13 mouse cellular contexts compared by ENCODE assay signal in the genomic region with DNA sequence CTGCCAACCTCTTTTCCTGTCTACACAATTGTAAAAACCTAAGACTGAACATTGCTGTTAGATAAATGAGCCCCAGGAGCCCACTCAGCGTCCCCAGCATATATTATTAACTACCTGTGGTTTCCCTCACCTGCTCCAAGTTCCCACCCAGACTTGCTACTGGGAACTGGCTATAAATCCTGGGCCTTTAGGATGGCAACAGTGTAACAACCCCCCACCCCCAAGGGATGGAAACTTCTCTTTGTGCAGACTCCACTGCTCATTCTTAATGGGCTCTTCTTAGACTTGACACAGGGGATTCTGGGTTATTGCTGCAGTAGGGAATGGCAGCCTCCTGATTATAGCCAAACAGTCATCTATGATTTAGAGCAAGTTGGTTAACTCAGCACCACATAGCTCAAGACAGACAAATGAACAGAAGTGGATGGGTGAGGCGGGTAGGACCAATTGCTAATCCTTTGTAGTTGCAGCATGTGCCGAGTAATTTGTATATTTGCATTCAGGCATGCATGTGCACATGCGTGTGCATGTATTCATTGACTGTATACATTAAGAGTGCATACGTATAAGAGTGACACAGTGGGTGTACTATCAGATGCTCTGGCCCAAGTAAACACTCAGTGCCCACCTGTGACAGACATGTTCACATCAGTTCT. TPM values are rescaled to one million over a fixed set of nuclear protein-coding genes. Genes with fewer than 3 reads are reported as not detected.
DNase-seq lines count a peak whose midpoint lies in the region; ATAC-seq and TF ChIP-seq lines count a peak whose summit lies in the region.
"Had no signal": no experiment of that assay in that cellular context is flagged by ENCODE, and none has a peak within 500 bp of the region (broad histone marks: within the 10 kb centered on the region; RNA-seq: fewer than 3 reads in every experiment).

No protein-coding gene starts in this region.

- H3K4me2 ChIP-seq in neural tube, embryonic 11.5 days (ENCODE audit: low read depth), result no peak overlapping the region
- no peak overlapping the region for H3K4me2 ChIP-seq in forebrain, postnatal 0 days (ENCODE audit: low read depth)
- H3K4me2 ChIP-seq in midbrain, embryonic 12.5 days (replicated peaks), result no peak overlapping the region
- no peak overlapping the region for H3K4me2 ChIP-seq in neural tube, embryonic 15.5 days
- H3K4me2 ChIP-seq in kidney, embryonic 16.5 days (replicated peaks; ENCODE audit: low read depth, low read length), result no peak overlapping the region

- no peaks in the 10 kb centered on the region for H3K9me3 ChIP-seq in neural tube, embryonic 11.5 days (ENCODE audit: control insufficient read depth, low read length)
- H3K9me3 ChIP-seq in forebrain, postnatal 0 days (ENCODE audit: low read length), result no peaks in the 10 kb centered on the region
- no peaks in the 10 kb centered on the region for H3K9me3 ChIP-seq in midbrain, embryonic 12.5 days
- H3K9me3 ChIP-seq in neural tube, embryonic 15.5 days (replicated peaks), result no peaks in the 10 kb centered on the region
- no peaks in the 10 kb centered on the region for H3K9me3 ChIP-seq in kidney, embryonic 16.5 days (ENCODE audit: low read length)

- peaks cover 44% of the 10 kb centered on the region for H3K4me1 ChIP-seq in neural tube, embryonic 11.5 days (ENCODE audit: control insufficient read depth, insufficient read depth, low read length)
- 0 out of 2 replicates have a peak, but pooled peaks cover 4% of the 10 kb centered on the region for H3K4me1 ChIP-seq in forebrain, postnatal 0 days (ENCODE audit: insufficient read depth)
- peaks cover 44% of the 10 kb centered on the region for H3K4me1 ChIP-seq in midbrain, embryonic 12.5 days
- peaks cover 49% of the 10 kb centered on the region for H3K4me1 ChIP-seq in neural tube, embryonic 15.5 days
- H3K4me1 ChIP-seq in kidney, embryonic 16.5 days (ENCODE audit: insufficient read depth, low read length), result peaks cover 27% of the 10 kb centered on the region

- no peak for ATAC-seq in neural tube, embryonic 11.5 days (ENCODE audit: insufficient read depth, low FRiP score, low TSS enrichment)
- no peak for ATAC-seq in forebrain, postnatal 0 days
- ATAC-seq in midbrain, embryonic 12.5 days (ENCODE audit: low FRiP score, low read depth), result no peak
- peak; percentile 6; the same call in 1 of the 2 replicates for ATAC-seq in neural tube, embryonic 15.5 days (ENCODE audit: low FRiP score)
- ATAC-seq in kidney, embryonic 16.5 days (ENCODE audit: low FRiP score, low TSS enrichment), result no peak

- no peak for DNase-seq in neural tube, embryonic 11.5 days (ENCODE audit: low spot score)
- DNase-seq in neural tube, embryonic 10.5 days (ENCODE audit: extremely low spot score, low spot score), result no peak
- DNase-seq in forebrain, postnatal 0 days, result no peak
- DNase-seq in gastrocnemius, adult 18-20 months (ENCODE audit: low spot score), result no peak
- DNase-seq in frontal cortex, postnatal 10 days (ENCODE audit: low spot score in 2 of 2), result no peak
- DNase-seq: adrenal gland, postnatal 10 days; kidney, adult 9 months; liver; lung, adult 18-20 months had no signal

- H3K4me3 ChIP-seq in neural tube, embryonic 11.5 days (ENCODE audit: low read depth, low read length), result no peak overlapping the region
- no peak overlapping the region for H3K4me3 ChIP-seq in forebrain, postnatal 0 days (ENCODE audit: low read depth, low read length)
- H3K4me3 ChIP-seq in midbrain, embryonic 12.5 days, result no peak overlapping the region
- no peak overlapping the region for H3K4me3 ChIP-seq in neural tube, embryonic 15.5 days (replicated peaks)
- H3K4me3 ChIP-seq in kidney, embryonic 16.5 days (ENCODE audit: low read length), result no peak overlapping the region
- H3K4me3 ChIP-seq: erythroblast, embryonic 14.5 days had no signal

- no peaks in the 10 kb centered on the region for H3K27me3 ChIP-seq in neural tube, embryonic 11.5 days (ENCODE audit: control insufficient read depth, insufficient read depth, low read length)
- H3K27me3 ChIP-seq in forebrain, postnatal 0 days (ENCODE audit: insufficient read depth, low read length), result no peaks in the 10 kb centered on the region
- H3K27me3 ChIP-seq in midbrain, embryonic 12.5 days, result no peaks in the 10 kb centered on the region
- no peaks in the 10 kb centered on the region for H3K27me3 ChIP-seq in neural tube, embryonic 15.5 days (replicated peaks)
- no peaks in the 10 kb centered on the region for H3K27me3 ChIP-seq in kidney, embryonic 16.5 days (ENCODE audit: insufficient read depth, low read length)

- WGBS in neural tube, embryonic 11.5 days, result 73% methylated on average over 5 of the region's 5 CpGs
- 63% methylated on average over 5 of the region's 5 CpGs for WGBS in forebrain, postnatal 0 days
- 78% methylated on average over 5 of the region's 5 CpGs for WGBS in midbrain, embryonic 12.5 days
- WGBS in neural tube, embryonic 15.5 days, result 53% methylated on average over 5 of the region's 5 CpGs
- WGBS in kidney, embryonic 16.5 days, result 79% methylated on average over 5 of the region's 5 CpGs

- no peak overlapping the region for H3K9ac ChIP-seq in neural tube, embryonic 11.5 days (ENCODE audit: low read length)
- no peak overlapping the region for H3K9ac ChIP-seq in forebrain, postnatal 0 days
- H3K9ac ChIP-seq in midbrain, embryonic 12.5 days (replicated peaks), result no peak overlapping the region
- no peak overlapping the region for H3K9ac ChIP-seq in neural tube, embryonic 15.5 days (replicated peaks)
- no peak overlapping the region for H3K9ac ChIP-seq in kidney, embryonic 16.5 days (replicated peaks; ENCODE audit: low read length)

- TF ChIP-seq CTCF in forebrain, postnatal 0 days (IDR thresholded peaks at IDR 0.05; ENCODE audit: low read depth), result no peak

- peak overlapping the region; percentile 49; the same call in 1 of the 2 replicates for H3K27ac ChIP-seq in neural tube, embryonic 11.5 days (ENCODE audit: low read depth, low read length)
- H3K27ac ChIP-seq in forebrain, postnatal 0 days (ENCODE audit: low read depth, low read length), result peak overlapping the region; percentile 66; the same call in 1 of the 2 replicates
- H3K27ac ChIP-seq in midbrain, embryonic 12.5 days (replicated peaks), result peak overlapping the region; percentile 71
- peak overlapping the region; percentile 83 for H3K27ac ChIP-seq in neural tube, embryonic 15.5 days (replicated peaks)
- H3K27ac ChIP-seq in kidney, embryonic 16.5 days (ENCODE audit: low read length), result no peak overlapping the region

- H3K36me3 ChIP-seq in neural tube, embryonic 11.5 days (ENCODE audit: control insufficient read depth, insufficient read depth, low read length), result peaks cover 10% of the 10 kb centered on the region
- H3K36me3 ChIP-seq in forebrain, postnatal 0 days (ENCODE audit: insufficient read depth), result peaks cover 58% of the 10 kb centered on the region
- peaks cover 44% of the 10 kb centered on the region for H3K36me3 ChIP-seq in midbrain, embryonic 12.5 days
- H3K36me3 ChIP-seq in neural tube, embryonic 15.5 days, result peaks cover 43% of the 10 kb centered on the region
- peaks cover 25% of the 10 kb centered on the region for H3K36me3 ChIP-seq in kidney, embryonic 16.5 days (ENCODE audit: insufficient read depth, low read length)

RNA-seq across cellular contexts. Expression of a gene that starts 13.2 kb away (rescaled TPM):
- polyA plus RNA-seq in neural tube, embryonic 11.5 days (2014; fragmentation: Nextera tagmentation; extraction: Ambion mirVana), result 68.7 and 71.6 TPM in 2 replicates
- 38.8 and 46.6 TPM in 2 replicates for total RNA-seq in forebrain, postnatal 0 days (2014; rRNA removed)
- 62.0 and 76.0 TPM in 2 replicates for polyA plus RNA-seq in forebrain, postnatal 0 days (2015; fragmentation: Nextera tagmentation; extraction: Ambion mirVana)
- polyA plus RNA-seq in midbrain, embryonic 12.5 days (2016; fragmentation: Nextera tagmentation; extraction: Ambion mirVana), result 54.6 and 54.8 TPM in 2 replicates
- polyA plus RNA-seq in neural tube, embryonic 15.5 days (2015; fragmentation: Nextera tagmentation; extraction: Ambion mirVana), result 69.6 and 71.6 TPM in 2 replicates
- 55.8 and 61.2 TPM in 2 replicates for polyA plus RNA-seq in kidney, embryonic 16.5 days (2015; fragmentation: Nextera tagmentation; extraction: Ambion mirVana)
- total RNA-seq in gastrocnemius, adult 18-20 months (2021), result 10 to 100 TPM; 12.4 to 14.8 TPM

RNA-seq across cellular contexts. Expression of a gene that starts 20.5 kb away (rescaled TPM):
- polyA plus RNA-seq in neural tube, embryonic 11.5 days (2014; fragmentation: Nextera tagmentation; extraction: Ambion mirVana), result 15.3 and 15.8 TPM in 2 replicates
- 15.6 and 18.7 TPM in 2 replicates for total RNA-seq in forebrain, postnatal 0 days (2014; rRNA removed)
- 12.5 and 13.4 TPM in 2 replicates for polyA plus RNA-seq in forebrain, postnatal 0 days (2015; fragmentation: Nextera tagmentation; extraction: Ambion mirVana)
- polyA plus RNA-seq in midbrain, embryonic 12.5 days (2016; fragmentation: Nextera tagmentation; extraction: Ambion mirVana), result 19.2 and 20.5 TPM in 2 replicates
- 13.0 and 20.6 TPM in 2 replicates for polyA plus RNA-seq in neural tube, embryonic 15.5 days (2015; fragmentation: Nextera tagmentation; extraction: Ambion mirVana)
- 20.5 and 24.5 TPM in 2 replicates for polyA plus RNA-seq in kidney, embryonic 16.5 days (2015; fragmentation: Nextera tagmentation; extraction: Ambion mirVana)
- 1 to 10 TPM; 3.7 to 4.6 TPM for total RNA-seq in gastrocnemius, adult 18-20 months (2021)

RNA-seq across cellular contexts. Expression of a gene that starts 22.4 kb away (rescaled TPM):
- 391 and 397 TPM in 2 replicates for polyA plus RNA-seq in neural tube, embryonic 11.5 days (2014; fragmentation: Nextera tagmentation; extraction: Ambion mirVana)
- total RNA-seq in forebrain, postnatal 0 days (2014; rRNA removed), result 166 and 215 TPM in 2 replicates
- 533 and 690 TPM in 2 replicates for polyA plus RNA-seq in forebrain, postnatal 0 days (2015; fragmentation: Nextera tagmentation; extraction: Ambion mirVana)
- 463 and 492 TPM in 2 replicates for polyA plus RNA-seq in midbrain, embryonic 12.5 days (2016; fragmentation: Nextera tagmentation; extraction: Ambion mirVana)
- polyA plus RNA-seq in neural tube, embryonic 15.5 days (2015; fragmentation: Nextera tagmentation; extraction: Ambion mirVana), result 463 and 500 TPM in 2 replicates
- polyA plus RNA-seq in kidney, embryonic 16.5 days (2015; fragmentation: Nextera tagmentation; extraction: Ambion mirVana), result 331 and 349 TPM in 2 replicates
- total RNA-seq in gastrocnemius, adult 18-20 months (2021), result 100 to 1,000 TPM; 210 to 236 TPM
